Mouse (Mus musculus): Measurements from ENCODE around the gene Tmem204.

- no peak for TF ChIP-seq ZC3H11A (IDR thresholded peaks at IDR 0.05; ENCODE audit: borderline replicate concordance, low read depth, low read length)
- no peak for TF ChIP-seq MAFK (IDR thresholded peaks at IDR 0.05; ENCODE audit: insufficient read depth, low read depth, low read length)
- TF ChIP-seq CHD2 (IDR thresholded peaks at IDR 0.05; ENCODE audit: low read depth, low read length), result no peak
- TF ChIP-seq ZNF384 (IDR thresholded peaks at IDR 0.05; ENCODE audit: low read depth, low read length), result no peak
Measured at GRCm38 (mm10) chr17:25066595-25066994, 16.8 kb downstream of the Tmem204 start.

Measured in ES-E14 (cell line).